Mouse (Mus musculus) thymus, postnatal 14 days (tissue): ENCODE measurements around the gene Teddm1b.
"Not testable (repeated sequence)": the region's sequence is repeated elsewhere in the genome, so short reads cannot be mapped to it uniquely, and the experiment has no call there.

Source experiments
- DNase-seq: peaks from one replicate; pipeline ENCODE4 v3.0.0; 2021

Teddm1b gene

GRCm38 (mm10) chr1:153874045-153874444 lies at the start of gene Teddm1b:
TSS of gene Teddm1b (plus strand) at chr1:153874345.
- DNase-seq: no peak

DNA sequence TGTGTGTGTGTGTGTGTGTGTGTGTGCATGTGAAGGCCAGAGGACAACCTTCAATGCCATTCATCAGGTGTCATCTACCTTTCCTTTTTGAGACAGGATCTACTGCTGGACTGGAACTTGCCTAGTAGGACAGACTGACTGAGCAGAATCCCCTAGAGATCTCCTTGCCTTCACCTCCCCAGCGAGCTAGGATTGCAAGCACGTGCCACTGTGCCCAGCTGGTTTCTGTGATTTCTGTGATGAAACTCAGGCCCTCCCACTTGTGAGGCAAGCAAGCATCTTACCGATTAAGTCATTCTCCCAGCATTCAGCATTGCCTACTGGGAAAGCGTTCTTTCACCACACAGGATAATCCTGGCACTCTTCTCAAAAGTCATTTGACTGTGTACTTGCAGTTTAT lies 43.4 kb upstream of the Teddm1b start:
- DNase-seq: no peak

DNA sequence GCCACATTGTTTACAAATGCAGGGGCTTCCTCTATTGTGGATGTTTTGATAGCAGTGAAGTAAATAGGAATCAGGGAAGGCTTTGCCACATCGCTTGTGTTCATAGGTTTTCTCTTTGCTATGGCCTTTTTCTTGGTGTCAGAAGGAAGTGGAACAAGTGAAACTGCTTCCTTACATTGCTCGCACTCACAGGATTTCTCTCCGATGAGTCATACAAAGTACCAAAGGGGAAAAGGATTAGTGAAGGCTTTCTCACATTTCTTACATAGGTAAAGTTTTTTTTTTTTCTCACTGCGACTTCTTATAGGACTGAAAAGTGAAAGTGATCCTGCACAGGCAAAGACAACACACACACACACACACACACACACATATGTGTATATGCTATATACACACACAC lies 38.1 kb upstream of the Teddm1b start:
- DNase-seq: no peak

DNA sequence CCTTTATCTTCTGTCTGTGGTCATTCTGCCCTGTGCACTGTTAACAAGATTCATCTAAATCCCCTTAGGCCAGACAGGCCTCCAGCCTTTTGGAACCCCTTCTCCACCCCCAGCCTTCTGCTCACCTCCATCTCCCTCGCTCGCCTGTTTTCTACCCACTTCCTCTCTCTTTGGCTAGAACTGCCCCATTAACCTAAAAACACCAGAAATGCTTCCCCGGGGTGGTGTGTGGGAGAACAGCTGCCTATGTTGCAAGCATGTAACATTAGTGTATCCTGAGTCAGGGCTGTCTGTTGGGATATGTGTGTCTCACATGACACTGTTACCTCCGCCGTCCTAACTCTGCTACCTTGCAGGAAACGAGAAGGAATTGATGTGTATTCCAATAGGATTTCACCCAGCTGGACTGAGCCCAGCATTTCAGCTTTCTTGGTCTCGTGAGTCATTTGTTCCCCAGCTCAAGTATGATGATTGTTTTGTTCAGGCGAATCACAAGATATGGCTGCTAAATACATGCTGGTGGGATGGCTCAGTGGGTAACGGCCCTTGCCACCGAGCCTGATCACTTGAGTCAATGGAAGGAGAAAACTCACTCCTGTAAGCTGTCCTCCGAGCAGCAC lies 31.9 kb upstream of the Teddm1b start:
- DNase-seq: peak; percentile 85

DNA sequence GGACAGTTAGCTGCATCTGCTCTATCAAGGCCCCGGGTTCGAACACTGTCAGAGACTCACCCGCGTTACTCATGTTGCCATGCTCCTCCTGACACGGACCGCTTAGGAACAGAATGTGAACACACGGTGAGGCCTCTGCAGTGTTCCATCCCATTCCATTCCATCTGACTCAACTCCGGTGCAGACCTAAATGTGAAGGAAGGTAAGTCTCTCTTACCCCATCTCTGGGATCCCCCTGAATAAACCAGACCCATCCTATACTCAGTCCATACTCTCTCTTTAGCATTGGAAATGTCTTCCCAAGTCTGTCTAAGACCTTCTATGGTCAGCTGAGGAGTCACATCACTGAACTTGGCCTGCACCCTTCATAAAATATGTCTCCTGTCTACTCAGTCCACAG lies 30.1 kb upstream of the Teddm1b start, which contains the start of gene Rgsl1:
Gene Rgsl1 (minus strand): TSS at position 101 of the 400 bp plus-strand sequence.
- DNase-seq: no peak

- DNase-seq: no peak
Observed at GRCm38 (mm10) chr1:153846420-153846819, 27.7 kb upstream of the Teddm1b start.

GRCm38 (mm10) chr1:153846867-153847266 lies 27.3 kb upstream of the Teddm1b start:
- DNase-seq: peak; percentile 32

DNA sequence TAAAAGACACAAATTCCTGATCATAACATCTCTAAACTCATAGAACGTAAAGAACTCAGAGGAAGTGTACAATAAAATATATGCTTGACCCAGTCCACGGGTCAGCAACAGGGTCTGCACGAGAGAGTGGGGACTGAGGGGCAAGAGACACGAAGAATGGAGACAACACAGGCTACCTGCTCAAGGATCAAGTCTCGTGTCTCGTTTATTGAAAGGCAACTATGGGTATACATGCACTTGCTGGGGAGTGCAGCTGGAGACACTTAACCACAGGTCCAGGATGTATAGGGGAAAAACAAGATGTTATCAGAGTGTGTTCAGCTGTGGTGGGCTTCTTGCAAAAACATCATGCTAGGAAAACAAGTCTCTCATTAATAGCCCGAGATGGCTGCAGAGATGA lies 21.4 kb upstream of the Teddm1b start:
- DNase-seq: peak; percentile 48

GRCm38 (mm10) chr1:153855946-153856345 lies 18.2 kb upstream of the Teddm1b start:
- no peak for DNase-seq

- not testable (repeated sequence) for DNase-seq
Observed at GRCm38 (mm10) chr1:153880391-153880790, 6.2 kb downstream of the Teddm1b start.

GRCm38 (mm10) chr1:153886024-153886633 lies 12.0 kb downstream of the Teddm1b start:
- DNase-seq: no peak

- DNase-seq: no peak
Observed at GRCm38 (mm10) chr1:153890121-153890520, 16.0 kb downstream of the Teddm1b start.

GRCm38 (mm10) chr1:153891442-153891841 lies 17.3 kb downstream of the Teddm1b start, which contains the start of gene Teddm1a:
TSS of gene Teddm1a (plus strand) at chr1:153891742.
- DNase-seq: no peak

- DNase-seq: no peak
Observed at GRCm38 (mm10) chr1:153893746-153894145, 19.6 kb downstream of the Teddm1b start.

GRCm38 (mm10) chr1:153894201-153894893 lies 20.2 kb downstream of the Teddm1b start:
- no peak for DNase-seq

- DNase-seq: peak; percentile 74
Observed at GRCm38 (mm10) chr1:153894979-153895378, 20.8 kb downstream of the Teddm1b start.

DNA sequence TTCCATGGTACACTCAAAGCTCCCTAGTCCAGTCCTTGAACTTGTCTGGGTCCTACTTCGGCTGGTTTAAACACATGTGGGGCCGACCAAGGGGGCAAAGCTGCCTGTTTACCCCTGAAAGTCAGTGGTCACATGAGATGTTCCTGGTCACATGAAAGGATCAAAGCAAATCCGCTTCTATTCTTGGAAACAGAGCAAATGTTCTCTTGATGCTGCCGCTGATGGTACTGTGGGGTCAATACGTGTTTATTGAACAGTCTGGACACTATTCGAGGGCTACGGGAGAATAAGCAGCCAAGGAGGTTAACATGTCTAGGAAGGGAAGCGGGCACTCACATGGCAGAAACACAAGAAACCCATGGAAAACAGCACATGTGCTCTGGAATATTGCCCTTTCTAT lies 23.1 kb downstream of the Teddm1b start:
- DNase-seq: no peak

- peak; percentile 12 for DNase-seq
Observed at GRCm38 (mm10) chr1:153898989-153899730, 25.0 kb downstream of the Teddm1b start.

DNA sequence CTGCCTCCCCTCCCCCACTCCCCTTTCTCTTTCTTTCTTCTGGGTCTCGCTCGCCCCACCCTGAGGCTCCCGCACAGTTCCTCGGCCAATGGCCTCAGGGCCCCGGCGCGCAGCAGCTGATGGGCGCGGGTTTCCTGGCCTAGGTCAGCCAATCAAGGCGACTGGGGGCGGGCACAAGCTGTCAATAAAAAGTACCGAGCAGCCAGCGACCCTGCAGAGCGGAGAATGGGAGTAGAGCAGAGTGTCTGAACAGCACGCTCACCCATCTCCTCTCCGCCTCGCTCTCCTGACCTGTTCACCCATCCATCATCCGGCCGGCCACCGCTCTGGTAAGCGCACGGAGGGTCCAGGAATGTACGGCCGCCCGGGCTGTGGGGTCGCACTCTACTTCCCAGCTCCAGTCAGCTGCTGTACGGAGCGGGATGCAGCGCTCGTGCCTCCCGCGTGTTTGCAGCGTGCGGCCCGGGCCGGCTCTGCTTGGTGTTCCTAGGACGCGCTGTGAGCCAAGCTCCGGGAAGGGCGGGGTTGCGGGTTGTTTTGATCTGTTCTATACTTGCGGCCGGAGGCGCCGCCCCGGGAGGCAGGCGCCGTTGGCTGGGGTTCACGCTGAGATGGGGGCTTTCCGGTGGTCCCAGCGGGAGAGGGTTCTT lies 25.7 kb downstream of the Teddm1b start, which contains the start of the genes Glul and Teddm2:
Gene Glul (plus strand): TSS at position 214 of the 650 bp plus-strand sequence.
Gene Teddm2 (minus strand): TSS at position 498 of the 650 bp plus-strand sequence.
- peak; percentile 97 for DNase-seq

GRCm38 (mm10) chr1:153900381-153900780 lies 26.2 kb downstream of the Teddm1b start:
- no peak for DNase-seq

GRCm38 (mm10) chr1:153900860-153901730 lies 26.9 kb downstream of the Teddm1b start:
- DNase-seq: peak; percentile 33
